Mouse (Mus musculus) liver, adult 2 months (tissue): ENCODE results near the gene Itprid1.

Experiments used
- CTCF ChIP-seq: fragments of 200-500 bp; IDR thresholded peaks from 2 replicates; pipeline ENCODE4 v1.5.1; 2011; ENCODE audit warnings: low read depth, low read length, control low read depth
- POLR2A ChIP-seq: fragments of 200-500 bp; IDR thresholded peaks from 2 replicates; pipeline ENCODE4 v1.6.1; 2011; ENCODE audit warnings: low read length, control low read depth; ENCODE audit not compliant: insufficient read depth; ENCODE audit errors: extremely low read depth

- TF ChIP-seq CTCF (no peak), POLR2A (no peak)
Observed at GRCm38 (mm10) chr6:55791852-55792496, 44.7 kb upstream of the Itprid1 start.
